Mouse (Mus musculus): ENCODE results near the gene Mvp.

GRCm38 (mm10) chr7:126967361-126967760 is 47.1 kb downstream of the Mvp start:
- TF ChIP-seq RCOR1 (IDR thresholded peaks at IDR 0.05; ENCODE audit: low read depth, low read length) = no peak
- TF ChIP-seq POLR2A (IDR thresholded peaks at IDR 0.05; ENCODE audit: control insufficient read depth in 1 of 2, insufficient read depth in 1 of 2, low read depth in 1 of 2, low read length in 2 of 2, poor library complexity in 1 of 2) = no peak
- no peak for TF ChIP-seq POLR2AphosphoS5 (IDR thresholded peaks at IDR 0.05; ENCODE audit: borderline replicate concordance, low read depth, low read length)
